Mouse (Mus musculus) megakaryocyte progenitor cell, adult 5-6 weeks (primary cell): ENCODE results near the gene Fbxo21. TPM values are rescaled to one million over a fixed set of nuclear protein-coding genes. Genes with fewer than 3 reads are reported as not detected.

Experiments used
- ATAC-seq: replicated peaks from 2 replicates; pipeline ENCODE4 v1.8.0; 2016; ENCODE audit warnings: mild to moderate bottlenecking, moderate TSS enrichment, inconsistent platforms; ENCODE audit not compliant: poor library complexity
- total RNA-seq, 2 experiments: library from RNA; stranded (forward) in 1 of 2; stranded (reverse) in 1 of 2; fragments of 157-497, 149-512 nt in 1 of 2; fragments of 200-1000 nt in 1 of 2; gene quantifications; 2 replicates each; pipeline versions ENCODE4 v1.2.3 to v1.2.4; 2015 to 2017

The Fbxo21 gene
- total RNA-seq, 2 experiments from 2014 or later = 10.9 to 13.1 TPM

- no peak for ATAC-seq
These were observed 41.0 kb downstream of the Fbxo21 start for GRCm38 (mm10) chr5:118017527-118017926.

DNA sequence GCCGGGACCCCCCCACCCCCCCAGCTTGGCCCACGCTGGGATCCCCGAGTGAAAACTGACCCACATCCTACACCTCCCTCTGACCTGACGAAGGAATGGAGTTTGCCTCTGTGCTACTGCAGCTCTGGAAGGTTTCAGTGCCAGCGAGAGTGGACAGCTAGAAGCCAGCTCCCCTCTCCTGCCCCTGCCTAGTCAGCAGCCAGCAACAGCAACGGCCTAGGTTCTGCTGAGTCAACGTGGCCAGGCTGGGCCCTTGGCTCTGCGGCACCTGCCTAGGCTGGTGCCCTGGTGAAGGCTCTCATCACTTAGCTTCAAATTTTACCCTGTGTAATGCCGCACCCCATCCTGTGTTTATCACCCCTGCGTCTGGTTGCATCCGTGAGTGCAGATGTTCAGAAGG, 43.4 kb downstream of the Fbxo21 start:
- no peak for ATAC-seq

DNA sequence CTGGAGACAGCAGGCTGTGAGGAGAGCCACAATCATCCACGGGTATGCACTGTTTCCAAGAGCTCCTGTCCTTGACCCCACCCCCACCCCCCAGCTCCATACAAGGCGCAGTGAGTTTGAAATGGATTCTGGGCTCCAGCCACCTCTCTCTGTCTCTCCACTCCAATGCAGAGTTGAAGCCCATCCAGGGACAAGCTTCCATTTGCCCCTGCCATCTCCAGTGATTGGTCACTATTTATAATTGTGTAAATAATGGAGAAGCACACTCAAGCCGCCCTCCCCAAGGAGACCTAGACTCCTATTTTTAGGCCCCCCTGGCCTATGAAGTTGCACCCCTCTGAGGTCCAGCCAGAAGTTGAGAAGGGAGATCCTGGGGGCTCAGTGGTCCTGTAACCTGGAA, 46.5 kb downstream of the Fbxo21 start:
- no peak for ATAC-seq

DNA sequence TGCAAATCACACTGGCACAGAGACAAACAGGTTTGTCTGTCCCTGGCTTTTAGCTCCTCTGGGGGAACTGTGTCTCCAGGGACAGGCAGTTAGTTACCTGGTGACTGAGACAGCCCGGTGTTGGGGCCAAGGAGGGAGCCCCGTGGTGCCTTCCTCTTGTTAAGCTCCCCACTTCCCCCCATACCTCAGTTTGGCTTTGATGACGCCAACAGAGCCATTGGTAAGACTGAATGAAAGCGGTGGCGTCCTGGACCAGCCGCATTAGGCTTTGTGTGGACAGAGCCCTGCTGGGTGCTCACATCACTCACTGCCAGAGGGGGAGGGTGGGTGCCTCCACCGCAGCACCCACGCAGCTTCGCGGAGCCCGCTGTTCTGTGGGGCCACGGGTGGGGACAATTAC, 49.4 kb downstream of the Fbxo21 start:
- ATAC-seq = no peak

DNA sequence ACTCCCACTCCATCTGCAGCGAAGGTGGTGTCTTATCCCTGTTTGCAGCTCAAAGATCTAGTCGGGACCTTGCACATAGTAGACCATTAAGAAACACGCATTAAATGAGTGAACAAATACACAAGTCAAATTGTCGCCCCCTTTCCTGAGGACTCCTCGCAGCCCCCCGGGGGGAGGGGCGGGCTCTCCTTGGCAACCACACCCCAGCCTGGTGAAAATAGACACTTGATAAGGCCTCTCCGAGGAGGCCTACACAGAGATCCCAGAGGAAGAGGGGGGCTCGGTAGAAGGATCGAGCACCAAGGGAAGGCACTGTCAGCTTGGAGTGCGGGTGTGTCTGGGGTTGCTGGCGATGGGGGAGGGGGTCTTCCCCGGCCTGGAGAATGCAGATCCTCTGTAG, 49.8 kb downstream of the Fbxo21 start:
- ATAC-seq = no peak

DNA sequence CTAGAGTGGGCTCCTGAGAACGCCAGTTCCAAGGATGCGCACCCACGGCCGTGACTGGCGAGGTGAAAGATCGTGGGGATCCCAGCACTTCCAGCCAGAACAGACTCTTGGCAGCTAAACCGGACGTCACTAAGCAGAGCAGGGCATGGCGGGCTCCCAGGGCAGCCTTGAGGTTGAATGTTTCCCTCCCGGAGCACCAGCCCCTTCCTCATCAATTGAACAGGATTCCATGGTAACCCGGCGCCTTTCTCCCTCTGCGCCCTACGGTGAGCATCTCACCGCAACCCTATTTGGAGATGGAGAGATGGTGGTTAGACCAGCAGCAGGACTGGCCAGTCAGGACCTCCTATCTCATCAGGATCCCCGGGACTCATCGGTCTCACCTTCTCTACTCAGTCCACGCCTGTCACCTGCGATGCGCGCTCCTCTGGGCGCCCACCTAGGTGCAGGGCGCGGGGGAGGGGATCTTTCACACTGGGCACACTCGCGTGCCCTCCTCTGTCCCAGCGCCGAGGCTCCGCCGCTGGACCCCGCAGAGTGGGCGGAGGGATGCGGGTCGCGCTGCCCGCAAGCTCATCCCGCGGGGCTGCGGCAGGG, 50.7 kb downstream of the Fbxo21 start:
- no peak for ATAC-seq

GRCm38 (mm10) chr5:118027698-118028190, 51.2 kb downstream of the Fbxo21 start, which contains the start of gene Tesc:
Gene Tesc, plus strand, starts transcription at chr5:118027743.
- no peak for ATAC-seq

- peak; percentile 40 for ATAC-seq
These were observed 51.9 kb downstream of the Fbxo21 start for GRCm38 (mm10) chr5:118028191-118029034.

DNA sequence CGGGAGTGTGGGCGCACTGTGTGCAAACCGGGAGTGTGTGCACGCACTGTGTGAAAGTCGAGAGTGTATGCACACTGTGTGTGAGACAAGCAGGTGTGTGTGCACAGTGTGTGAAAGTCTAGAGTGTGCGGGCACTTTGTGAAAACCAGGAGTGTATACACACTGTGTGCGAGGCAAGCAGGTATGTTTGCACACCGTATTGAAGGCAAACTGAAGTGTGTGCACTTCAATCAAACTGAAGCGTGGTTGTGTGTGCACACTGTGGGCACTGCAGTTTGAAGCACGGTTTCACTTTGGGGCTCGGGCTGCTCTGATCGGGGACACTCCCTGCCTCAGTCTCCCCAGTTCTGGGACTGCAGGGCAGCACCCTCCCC, 52.5 kb downstream of the Fbxo21 start:
- 0 out of 2 replicates have a peak, but pooled peaks have one; percentile 10 for ATAC-seq

DNA sequence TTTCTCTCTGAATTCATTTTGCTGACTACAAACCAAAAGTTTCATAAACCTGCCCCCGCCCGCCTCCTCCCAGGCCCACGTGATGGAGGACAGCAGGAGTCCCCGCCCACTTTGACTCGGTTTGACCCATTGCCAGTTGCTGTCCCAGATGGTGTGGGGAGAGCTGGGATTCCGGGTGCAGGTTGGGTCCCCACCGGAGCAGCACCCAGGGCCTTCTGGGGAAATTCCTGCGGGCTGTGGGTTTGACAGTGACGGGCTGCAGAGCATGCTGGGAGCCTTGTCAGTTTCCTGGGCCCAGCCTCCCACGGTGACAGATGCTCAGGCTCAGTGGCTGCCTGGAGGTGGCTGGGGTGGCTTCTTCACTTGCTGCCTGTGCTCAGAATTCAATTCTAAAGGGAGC, 52.9 kb downstream of the Fbxo21 start:
- ATAC-seq = peak; percentile 62

- ATAC-seq = no peak
These were observed 53.6 kb downstream of the Fbxo21 start for GRCm38 (mm10) chr5:118030022-118030675.

- ATAC-seq = peak; percentile 47
These were observed 54.5 kb downstream of the Fbxo21 start for GRCm38 (mm10) chr5:118031059-118031458.

DNA sequence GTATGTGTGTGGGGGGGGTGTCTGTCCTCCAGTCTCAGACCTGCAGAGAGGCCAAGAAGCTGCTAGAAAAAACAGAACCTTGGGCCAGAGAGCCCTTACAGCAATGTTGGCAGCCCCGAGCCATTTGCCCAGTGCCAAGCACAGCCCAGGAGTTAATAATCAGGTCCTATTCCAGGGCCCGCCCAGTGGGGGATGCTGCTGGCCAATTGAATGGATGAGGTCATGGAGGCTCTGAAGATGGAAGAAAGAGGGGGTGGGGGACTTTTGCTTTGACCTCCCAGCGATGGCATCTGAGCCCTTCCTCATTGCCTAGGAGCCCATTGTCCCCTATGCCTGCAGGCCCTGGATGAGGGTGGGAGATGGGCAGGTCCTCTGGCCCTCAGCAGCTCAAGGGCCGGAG, 55.0 kb downstream of the Fbxo21 start:
- ATAC-seq = no peak

GRCm38 (mm10) chr5:118033328-118033727, 56.8 kb downstream of the Fbxo21 start:
- no peak for ATAC-seq

- no peak for ATAC-seq
These were observed 57.2 kb downstream of the Fbxo21 start for GRCm38 (mm10) chr5:118033740-118034139.

- ATAC-seq = no peak
These were observed 58.1 kb downstream of the Fbxo21 start for GRCm38 (mm10) chr5:118034632-118035031.

- no peak for ATAC-seq
These were observed 59.3 kb downstream of the Fbxo21 start for GRCm38 (mm10) chr5:118035786-118036185.

GRCm38 (mm10) chr5:118036888-118037797, 60.6 kb downstream of the Fbxo21 start:
- ATAC-seq = no peak

DNA sequence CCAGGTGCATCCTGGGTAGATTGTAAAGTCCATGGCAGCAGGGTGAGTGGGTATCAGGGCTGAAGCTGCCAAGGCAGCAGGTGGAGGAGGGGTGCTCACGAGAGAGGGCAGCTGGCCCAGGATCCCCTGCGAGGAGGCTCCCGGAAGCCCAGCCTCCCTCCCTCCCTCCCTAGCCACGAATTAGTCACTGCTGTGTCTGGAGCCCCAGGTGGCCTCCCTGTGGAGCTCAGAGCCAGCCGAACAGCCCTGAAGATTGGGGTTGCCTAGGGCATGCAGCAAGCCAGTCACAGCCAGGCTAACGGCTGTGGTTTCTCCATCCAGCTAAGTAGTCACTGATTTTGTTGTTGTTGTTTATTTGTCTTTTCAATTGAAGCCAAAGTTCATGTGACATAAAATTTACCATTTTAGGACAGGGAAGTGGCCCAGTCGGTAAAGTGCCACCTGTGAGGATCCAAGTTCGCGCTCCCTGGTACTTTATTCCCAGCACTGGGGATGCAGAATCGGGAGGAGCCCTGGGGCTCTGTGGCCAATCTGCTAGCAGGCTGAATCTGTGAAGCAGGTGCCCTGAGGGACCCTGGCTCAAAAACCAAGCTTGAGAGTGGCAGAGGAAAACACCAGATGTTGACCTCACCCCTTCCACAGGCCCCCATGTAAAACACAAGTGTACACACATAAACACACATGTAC, 61.4 kb downstream of the Fbxo21 start:
- peak; percentile 85 for ATAC-seq

GRCm38 (mm10) chr5:118039241-118039668, 62.7 kb downstream of the Fbxo21 start:
- ATAC-seq = no peak
